32 mouse cellular contexts compared by ENCODE assay signal in the genomic region with DNA sequence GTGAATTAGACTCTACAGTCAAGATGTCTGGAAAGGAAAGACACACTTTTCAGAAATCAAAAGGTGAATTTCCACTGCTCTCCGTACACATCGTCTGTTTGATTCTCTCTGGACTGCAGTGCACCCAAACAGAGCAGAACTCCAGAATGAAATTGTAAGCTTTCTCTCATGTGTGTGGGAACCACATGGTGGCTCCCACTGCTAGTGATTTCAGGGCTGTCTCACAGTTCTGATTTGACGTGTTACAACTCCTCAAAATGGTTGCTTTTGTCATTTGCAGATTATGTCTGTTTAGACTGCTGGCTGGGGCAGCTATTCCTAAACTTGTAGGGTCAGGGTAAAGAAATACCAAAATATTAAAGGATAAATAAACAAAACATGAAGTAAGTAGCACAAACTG.
A peak's percentile ranks its signal among the peaks of the same experiment; 100 is the strongest.
DNase-seq lines count a peak whose midpoint lies in the region; ATAC-seq and TF ChIP-seq lines count a peak whose summit lies in the region.
"Had no signal": no experiment of that assay in that cellular context is flagged by ENCODE, and none has a peak within 500 bp of the region (broad histone marks: within the 10 kb centered on the region; RNA-seq: fewer than 3 reads in every experiment).

No protein-coding gene starts in this region.

- TF ChIP-seq EP300 in stomach, postnatal 0 days (optimal IDR thresholded peaks at IDR 0.05): no peak

- no peak overlapping the region for H3K27ac ChIP-seq in forebrain, embryonic 13.5 days
- no peak overlapping the region for H3K27ac ChIP-seq in forebrain, embryonic 12.5 days
- H3K27ac ChIP-seq in hindbrain, postnatal 0 days: no peak overlapping the region
- H3K27ac ChIP-seq in hindbrain, embryonic 13.5 days: no peak overlapping the region
- H3K27ac ChIP-seq in lung, embryonic 16.5 days (ENCODE audit: low read length): no peak overlapping the region
- H3K27ac ChIP-seq in stomach, postnatal 0 days (replicated peaks): no peak overlapping the region
- no peak overlapping the region for H3K27ac ChIP-seq in kidney, embryonic 15.5 days
- H3K27ac ChIP-seq: embryonic facial prominence, embryonic 12.5 days; heart, embryonic 10.5 days; hindbrain, embryonic 12.5 days; liver, embryonic 12.5 days; midbrain, embryonic 13.5 days had no signal

- no peaks in the 10 kb centered on the region for H3K36me3 ChIP-seq in forebrain, embryonic 13.5 days (ENCODE audit: poor library complexity, severe bottlenecking)
- H3K36me3 ChIP-seq in forebrain, embryonic 12.5 days (replicated peaks): no peaks in the 10 kb centered on the region
- H3K36me3 ChIP-seq in hindbrain, postnatal 0 days (ENCODE audit: insufficient read depth, low read length): no peaks in the 10 kb centered on the region
- H3K36me3 ChIP-seq in hindbrain, embryonic 13.5 days: no peaks in the 10 kb centered on the region
- no peaks in the 10 kb centered on the region for H3K36me3 ChIP-seq in lung, embryonic 16.5 days (ENCODE audit: control insufficient read depth, insufficient read depth, low read length)
- H3K36me3 ChIP-seq in stomach, postnatal 0 days (ENCODE audit: control insufficient read depth, insufficient read depth, low read length): no peaks in the 10 kb centered on the region
- H3K36me3 ChIP-seq in kidney, embryonic 15.5 days: no peaks in the 10 kb centered on the region
- H3K36me3 ChIP-seq: embryonic facial prominence, embryonic 12.5 days; heart, embryonic 10.5 days; hindbrain, embryonic 12.5 days; liver, embryonic 12.5 days; midbrain, embryonic 13.5 days had no signal

- no peak overlapping the region for H3K9ac ChIP-seq in forebrain, embryonic 13.5 days
- no peak overlapping the region for H3K9ac ChIP-seq in forebrain, embryonic 12.5 days
- no peak overlapping the region for H3K9ac ChIP-seq in hindbrain, postnatal 0 days (replicated peaks; ENCODE audit: low read length)
- no peak overlapping the region for H3K9ac ChIP-seq in hindbrain, embryonic 13.5 days
- no peak overlapping the region for H3K9ac ChIP-seq in lung, embryonic 16.5 days (ENCODE audit: low read length)
- H3K9ac ChIP-seq in stomach, postnatal 0 days (ENCODE audit: low read length): no peak overlapping the region
- no peak overlapping the region for H3K9ac ChIP-seq in kidney, embryonic 15.5 days
- H3K9ac ChIP-seq: embryonic facial prominence, embryonic 12.5 days; hindbrain, embryonic 12.5 days; liver, embryonic 12.5 days; liver, postnatal 0 days; midbrain, embryonic 13.5 days had no signal

- ATAC-seq in forebrain, embryonic 13.5 days: peak; percentile 53; the same call in 1 of the 2 replicates
- ATAC-seq in forebrain, embryonic 12.5 days (ENCODE audit: low FRiP score): no peak
- ATAC-seq in hindbrain, postnatal 0 days: no peak
- no peak for ATAC-seq in hindbrain, embryonic 13.5 days (ENCODE audit: low FRiP score)
- ATAC-seq in lung, embryonic 16.5 days (ENCODE audit: low read depth): peak; percentile 36; the same call in 1 of the 2 replicates
- no peak for ATAC-seq in stomach, postnatal 0 days (ENCODE audit: low FRiP score, low TSS enrichment)
- ATAC-seq in kidney, embryonic 15.5 days (replicated peaks; ENCODE audit: low FRiP score): no peak
- ATAC-seq: activated CD4-positive, CD25-positive, alpha-beta regulatory T cell, adult 4 months; intestine, postnatal 0 days; liver, embryonic 12.5 days; liver, postnatal 0 days; midbrain, embryonic 13.5 days had no signal

- no peak overlapping the region for H3K4me2 ChIP-seq in forebrain, embryonic 13.5 days
- H3K4me2 ChIP-seq in forebrain, embryonic 12.5 days: no peak overlapping the region
- no peak overlapping the region for H3K4me2 ChIP-seq in hindbrain, postnatal 0 days (ENCODE audit: low read depth, low read length)
- no peak overlapping the region for H3K4me2 ChIP-seq in hindbrain, embryonic 13.5 days
- H3K4me2 ChIP-seq in lung, embryonic 16.5 days (ENCODE audit: low read depth, low read length): no peak overlapping the region
- H3K4me2 ChIP-seq in stomach, postnatal 0 days (replicated peaks; ENCODE audit: low read depth): no peak overlapping the region
- H3K4me2 ChIP-seq in kidney, embryonic 15.5 days: no peak overlapping the region
- H3K4me2 ChIP-seq: embryonic facial prominence, embryonic 12.5 days; hindbrain, embryonic 12.5 days; liver, embryonic 12.5 days; midbrain, embryonic 13.5 days had no signal

- no peak for TF ChIP-seq CTCF in hindbrain, postnatal 0 days (IDR thresholded peaks at IDR 0.05; ENCODE audit: low read depth)
- TF ChIP-seq CTCF in stomach, postnatal 0 days (IDR thresholded peaks at IDR 0.05; ENCODE audit: low read depth): peak; percentile 12; the same call in 1 of the 2 replicates

- no peaks in the 10 kb centered on the region; the same call in 1 of the 2 replicates for H3K9me3 ChIP-seq in forebrain, embryonic 13.5 days (replicated peaks)
- H3K9me3 ChIP-seq in forebrain, embryonic 12.5 days: no peaks in the 10 kb centered on the region
- no peaks in the 10 kb centered on the region for H3K9me3 ChIP-seq in hindbrain, postnatal 0 days (ENCODE audit: low read length)
- no peaks in the 10 kb centered on the region for H3K9me3 ChIP-seq in hindbrain, embryonic 13.5 days
- H3K9me3 ChIP-seq in lung, embryonic 16.5 days (ENCODE audit: control insufficient read depth, low read length): no peaks in the 10 kb centered on the region
- no peaks in the 10 kb centered on the region for H3K9me3 ChIP-seq in stomach, postnatal 0 days (ENCODE audit: control insufficient read depth, low read length)
- H3K9me3 ChIP-seq in kidney, embryonic 15.5 days (replicated peaks): no peaks in the 10 kb centered on the region
- H3K9me3 ChIP-seq: embryonic facial prominence, embryonic 12.5 days; heart, embryonic 10.5 days; hindbrain, embryonic 12.5 days; liver, embryonic 12.5 days; midbrain, embryonic 13.5 days had no signal

- DNase-seq in hindbrain, postnatal 0 days (ENCODE audit: low spot score): peak; percentile 15
- DNase-seq in lung, postnatal 25 days (ENCODE audit: low spot score): no peak
- DNase-seq in stomach, postnatal 0 days (ENCODE audit: low spot score): no peak
- DNase-seq: adrenal gland, adult 2 months; cerebellum, adult 8-10 months; cerebellum, postnatal 25 days; embryo, embryonic 11 days; gastrocnemius, postnatal 14 days; heart, postnatal 36 days; kidney, adult 9 months; kidney, postnatal 14 days; left cerebral cortex, postnatal 4 days; liver, postnatal 0 days; lung, postnatal 36 days; right cerebral cortex, adult 18-20 months; spleen, adult 18-20 months; thymus, adult 18-20 months; thymus, postnatal 36 days had no signal

- 61% methylated on average over 3 of the region's 3 CpGs for WGBS in forebrain, embryonic 13.5 days
- 68% methylated on average over 3 of the region's 3 CpGs for WGBS in forebrain, embryonic 12.5 days
- 50% methylated on average over 3 of the region's 3 CpGs for WGBS in hindbrain, postnatal 0 days
- 69% methylated on average over 3 of the region's 3 CpGs for WGBS in hindbrain, embryonic 13.5 days
- WGBS in lung, embryonic 16.5 days: 42% methylated on average over 3 of the region's 3 CpGs
- WGBS in stomach, postnatal 0 days: 39% methylated on average over 3 of the region's 3 CpGs
- 64% methylated on average over 3 of the region's 3 CpGs for WGBS in kidney, embryonic 15.5 days

- H3K27me3 ChIP-seq in forebrain, embryonic 13.5 days: no peaks in the 10 kb centered on the region
- H3K27me3 ChIP-seq in forebrain, embryonic 12.5 days: no peaks in the 10 kb centered on the region
- H3K27me3 ChIP-seq in hindbrain, postnatal 0 days (ENCODE audit: insufficient read depth, low read length): no peaks in the 10 kb centered on the region
- H3K27me3 ChIP-seq in hindbrain, embryonic 13.5 days: no peaks in the 10 kb centered on the region
- H3K27me3 ChIP-seq in lung, embryonic 16.5 days (ENCODE audit: control insufficient read depth, insufficient read depth, low read depth, low read length): no peaks in the 10 kb centered on the region
- H3K27me3 ChIP-seq in stomach, postnatal 0 days (ENCODE audit: control insufficient read depth, insufficient read depth, low read length): no peaks in the 10 kb centered on the region
- no peaks in the 10 kb centered on the region for H3K27me3 ChIP-seq in kidney, embryonic 15.5 days
- H3K27me3 ChIP-seq: CH12.LX; embryonic facial prominence, embryonic 12.5 days; hindbrain, embryonic 12.5 days; liver, embryonic 12.5 days; megakaryocyte, embryonic 14.5 days; midbrain, embryonic 13.5 days had no signal

- H3K4me3 ChIP-seq in forebrain, embryonic 13.5 days: no peak overlapping the region
- H3K4me3 ChIP-seq in forebrain, embryonic 12.5 days (replicated peaks): no peak overlapping the region
- H3K4me3 ChIP-seq in hindbrain, postnatal 0 days (ENCODE audit: low read length): no peak overlapping the region
- H3K4me3 ChIP-seq in hindbrain, embryonic 13.5 days: no peak overlapping the region
- H3K4me3 ChIP-seq in lung, embryonic 16.5 days (ENCODE audit: low read length): no peak overlapping the region
- H3K4me3 ChIP-seq in stomach, postnatal 0 days (ENCODE audit: low read depth, low read length): no peak overlapping the region
- H3K4me3 ChIP-seq in kidney, embryonic 15.5 days (replicated peaks): no peak overlapping the region
- H3K4me3 ChIP-seq: embryonic facial prominence, embryonic 12.5 days; heart, embryonic 10.5 days; hindbrain, embryonic 12.5 days; liver, embryonic 12.5 days; megakaryocyte, embryonic 14.5 days; midbrain, embryonic 13.5 days had no signal

- no peaks in the 10 kb centered on the region for H3K4me1 ChIP-seq in forebrain, embryonic 13.5 days
- H3K4me1 ChIP-seq in forebrain, embryonic 12.5 days: no peaks in the 10 kb centered on the region
- no peaks in the 10 kb centered on the region for H3K4me1 ChIP-seq in hindbrain, postnatal 0 days (ENCODE audit: insufficient read depth, low read length)
- no peaks in the 10 kb centered on the region for H3K4me1 ChIP-seq in hindbrain, embryonic 13.5 days (replicated peaks)
- no peaks in the 10 kb centered on the region for H3K4me1 ChIP-seq in lung, embryonic 16.5 days (replicated peaks; ENCODE audit: control insufficient read depth, insufficient read depth, low read length)
- no peaks in the 10 kb centered on the region for H3K4me1 ChIP-seq in stomach, postnatal 0 days (replicated peaks; ENCODE audit: control insufficient read depth, insufficient read depth)
- no peaks in the 10 kb centered on the region for H3K4me1 ChIP-seq in kidney, embryonic 15.5 days
- H3K4me1 ChIP-seq: embryonic facial prominence, embryonic 12.5 days; heart, embryonic 10.5 days; hindbrain, embryonic 12.5 days; liver, embryonic 12.5 days; megakaryocyte, embryonic 14.5 days; midbrain, embryonic 13.5 days had no signal

Comparison
In these comparisons a context has a peak if more than half of its experiments do, and no peak if none do; other contexts are left out.
1. ATAC-seq: peak in forebrain, embryonic 13.5 days (single experiment) and lung, embryonic 16.5 days (single experiment); none in forebrain, embryonic 12.5 days (single experiment), hindbrain, postnatal 0 days (single experiment), hindbrain, embryonic 13.5 days (single experiment), stomach, postnatal 0 days (single experiment) and kidney, embryonic 15.5 days (single experiment).